Mouse (Mus musculus) frontal cortex, adult 2 months (tissue): ENCODE measurements at regions not wholly inside any gene's neighbourhood (a gene's known extent, or its start where the extent isn't known, plus 50 kb on each side); places are given as distances from the start of the nearest gene placed in this dataset.

ENCODE experiments used
- DNase-seq, 2 experiments: peaks; one replicate each; pipeline ENCODE4 v3.0.0; 2022; ENCODE audit warnings: low spot score in 1 of 2; ENCODE audit errors: extremely low spot score in 1 of 2

DNA sequence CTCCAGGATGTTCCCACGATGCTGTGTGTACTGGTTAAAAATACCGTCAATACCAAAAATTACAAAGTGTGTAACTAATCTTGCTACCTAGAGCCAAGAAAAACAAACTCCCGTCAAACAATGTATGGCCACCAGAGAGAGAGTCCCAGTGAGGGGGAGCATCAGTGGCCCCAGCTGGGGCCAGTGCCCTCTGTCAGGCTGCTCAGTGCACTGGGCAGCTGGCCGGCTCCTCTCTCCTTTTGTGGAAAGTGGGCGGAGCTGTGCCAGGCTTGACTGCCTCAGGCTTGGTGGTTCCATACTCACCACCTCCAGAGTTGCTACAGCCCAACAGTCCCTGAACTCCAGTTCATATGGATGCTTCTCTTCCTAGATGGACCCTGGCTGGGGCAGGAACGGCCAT, 53.8 kb upstream of the Sept5 start:
- DNase-seq, result no peak

DNA sequence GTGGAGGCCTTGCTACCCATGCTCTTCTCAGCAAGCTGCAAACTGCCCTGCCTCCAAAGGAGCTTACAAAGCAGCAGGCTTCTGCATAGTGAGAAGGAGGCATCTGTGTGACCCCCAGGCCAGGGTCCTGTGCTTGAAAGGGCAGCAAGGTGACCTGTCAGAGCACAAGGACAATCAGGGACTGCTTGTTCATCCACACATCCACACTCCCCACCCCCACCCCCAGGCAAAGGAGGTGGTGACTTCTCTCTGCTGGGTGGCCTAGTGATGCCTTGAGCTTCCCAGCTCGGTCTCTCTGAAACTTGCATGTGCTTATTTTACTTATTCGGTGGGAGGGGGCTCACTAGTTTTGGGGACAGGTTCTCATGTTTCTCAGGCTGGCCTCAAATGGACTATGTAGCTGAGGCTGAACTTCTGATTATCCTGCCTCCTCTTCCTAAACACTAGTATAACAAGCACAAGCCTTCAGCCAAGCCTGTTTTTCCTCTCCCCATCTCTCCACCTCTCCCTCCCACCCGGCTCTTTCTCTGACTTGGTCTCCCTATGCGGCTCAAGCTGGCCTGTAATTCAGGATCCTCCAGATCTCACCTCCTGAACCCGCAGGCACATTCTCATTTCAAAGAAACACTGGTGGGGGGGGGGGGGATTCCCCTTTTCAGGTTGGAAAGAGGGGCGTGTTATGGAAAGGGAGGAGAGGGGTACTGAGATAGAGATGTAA, 56.4 kb upstream of the Sept5 start:
- DNase-seq, result no peak

DNA sequence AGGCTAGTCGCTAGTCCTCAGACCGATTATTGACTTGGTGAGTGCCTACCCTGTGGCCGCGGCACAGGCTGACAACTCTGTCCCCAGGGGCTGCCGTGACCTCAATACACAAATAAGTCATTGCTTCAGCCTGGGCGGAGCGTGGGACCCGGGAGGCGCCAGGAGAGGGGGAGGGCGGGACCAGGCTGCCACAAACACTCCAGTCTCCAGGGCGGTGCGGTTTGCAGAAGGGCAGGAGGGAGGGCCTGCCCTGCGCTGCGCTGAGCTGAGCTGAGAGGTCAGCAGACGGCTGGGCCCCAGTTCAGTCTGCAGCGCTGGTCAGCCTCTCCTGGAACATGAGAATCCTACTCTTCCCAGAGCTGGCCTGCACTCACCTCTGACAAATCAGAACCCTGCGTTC, 57.2 kb upstream of the Sept5 start:
- peak; percentile 53 to 66 for DNase-seq

DNA sequence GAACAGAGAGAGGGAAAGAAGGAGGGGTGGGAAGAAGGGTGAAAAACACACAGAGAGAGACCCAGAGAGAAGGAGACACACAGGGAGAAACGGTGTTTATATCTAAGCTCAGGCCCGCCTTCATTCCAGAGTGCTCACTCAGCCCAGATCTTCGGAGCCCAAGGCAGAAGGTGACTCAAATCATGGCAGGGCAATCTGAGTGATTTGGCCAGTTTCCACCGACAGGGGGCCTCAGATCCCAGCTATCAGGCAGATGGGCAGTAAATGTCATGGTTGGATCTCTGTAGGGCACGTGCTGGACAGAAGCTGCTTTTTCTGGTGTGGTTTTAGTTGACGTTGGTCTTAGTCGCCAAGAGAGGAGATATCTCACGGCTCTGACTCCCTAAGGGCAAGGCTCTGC, 57.6 kb upstream of the Sept5 start:
- DNase-seq, result peak in 1 of 2 experiments; percentile 43

DNA sequence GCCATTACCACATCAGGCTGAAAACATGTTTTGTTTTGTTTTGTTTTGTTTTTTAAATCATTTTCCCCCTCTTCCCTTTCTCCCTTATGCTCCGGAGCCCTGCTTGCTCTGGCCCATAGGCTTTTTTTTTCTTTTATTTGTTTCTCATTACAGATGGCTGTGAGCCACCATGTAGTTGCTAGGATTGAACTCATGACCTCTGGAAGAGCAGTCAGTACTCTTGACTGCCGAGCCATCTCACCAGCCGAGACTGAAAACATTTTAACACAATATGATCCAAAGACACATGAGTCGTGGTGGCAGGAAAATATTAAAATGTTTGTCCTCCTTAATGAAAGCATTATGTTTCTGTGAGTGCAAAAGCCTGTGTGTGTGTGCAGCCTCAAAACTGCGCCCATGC, 65.8 kb upstream of the Sept5 start:
- DNase-seq, result no peak

DNA sequence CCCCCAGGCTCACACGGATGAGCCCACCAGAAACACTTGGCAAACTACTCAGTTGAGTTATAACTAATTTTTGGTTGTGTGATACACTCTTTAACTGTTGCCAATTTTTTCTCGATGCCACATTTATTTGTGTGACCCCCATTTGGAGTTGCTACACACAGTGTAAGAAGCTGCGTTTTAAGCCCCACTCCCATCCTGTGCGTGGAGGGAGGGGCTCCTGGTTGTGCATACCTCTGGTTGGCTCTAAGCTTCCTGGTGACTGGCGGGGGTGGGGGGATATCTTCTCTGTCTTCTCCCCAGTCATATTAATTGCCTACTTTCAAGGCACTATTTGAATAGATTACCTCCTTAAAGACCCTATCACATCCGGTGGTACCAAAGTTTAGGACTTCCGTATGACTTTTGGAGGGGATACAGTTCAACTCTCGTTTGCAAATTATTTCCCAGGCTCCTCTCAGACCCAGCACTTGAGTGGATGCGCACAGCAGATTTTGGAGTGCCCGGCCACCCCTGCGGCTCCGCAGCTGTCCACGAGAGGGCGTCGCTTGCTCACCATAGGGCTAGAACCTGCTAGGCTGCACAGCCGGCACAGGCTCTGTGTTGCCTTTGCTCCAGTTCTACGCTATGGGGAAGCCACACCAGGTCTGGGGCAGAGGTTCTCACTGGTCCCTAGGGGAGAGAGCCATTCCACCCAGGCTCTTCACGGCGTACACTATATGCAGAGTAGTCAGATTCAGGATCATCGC, 66.5 kb upstream of the Sept5 start:
- DNase-seq, result peak; percentile 45 to 92

DNA sequence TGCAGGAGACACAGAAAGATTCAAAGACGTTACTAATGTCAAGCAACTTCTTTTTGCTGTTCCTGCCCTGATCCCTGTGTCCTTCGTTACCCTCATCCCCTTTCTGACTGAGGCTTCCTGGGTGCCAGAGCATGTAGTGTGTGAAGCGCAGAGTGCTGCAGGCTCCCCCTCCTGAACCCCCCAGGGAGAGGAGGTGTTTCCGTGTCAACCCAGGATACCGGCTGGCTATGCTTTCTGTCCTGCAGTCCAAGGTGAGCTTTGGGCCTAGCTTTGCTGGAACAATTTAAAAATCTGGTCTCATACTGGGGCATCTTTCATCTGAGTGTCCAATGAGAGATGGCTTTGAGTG, 67.0 kb upstream of the Sept5 start:
- DNase-seq, result no peak

DNA sequence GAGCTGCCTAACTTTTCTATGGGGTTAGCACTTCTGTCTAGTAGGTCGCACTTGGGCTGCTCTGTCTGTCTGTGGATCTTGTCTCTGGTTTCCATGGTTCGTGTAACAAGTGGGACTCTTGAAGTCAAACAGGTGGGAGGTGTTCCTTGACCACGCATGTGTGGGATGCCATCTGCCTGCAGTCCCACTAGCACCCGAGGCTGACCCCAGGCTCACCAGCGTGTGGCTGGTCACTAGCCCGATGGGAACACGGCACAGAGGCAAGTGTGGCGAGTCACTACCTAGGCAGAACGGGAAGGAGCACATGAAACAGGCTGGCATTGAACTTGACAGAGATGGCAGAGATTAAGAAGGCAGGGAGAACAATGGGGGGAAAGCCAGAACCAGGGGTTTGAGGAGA, 72.5 kb upstream of the Cldn5 start:
- DNase-seq, result no peak

DNA sequence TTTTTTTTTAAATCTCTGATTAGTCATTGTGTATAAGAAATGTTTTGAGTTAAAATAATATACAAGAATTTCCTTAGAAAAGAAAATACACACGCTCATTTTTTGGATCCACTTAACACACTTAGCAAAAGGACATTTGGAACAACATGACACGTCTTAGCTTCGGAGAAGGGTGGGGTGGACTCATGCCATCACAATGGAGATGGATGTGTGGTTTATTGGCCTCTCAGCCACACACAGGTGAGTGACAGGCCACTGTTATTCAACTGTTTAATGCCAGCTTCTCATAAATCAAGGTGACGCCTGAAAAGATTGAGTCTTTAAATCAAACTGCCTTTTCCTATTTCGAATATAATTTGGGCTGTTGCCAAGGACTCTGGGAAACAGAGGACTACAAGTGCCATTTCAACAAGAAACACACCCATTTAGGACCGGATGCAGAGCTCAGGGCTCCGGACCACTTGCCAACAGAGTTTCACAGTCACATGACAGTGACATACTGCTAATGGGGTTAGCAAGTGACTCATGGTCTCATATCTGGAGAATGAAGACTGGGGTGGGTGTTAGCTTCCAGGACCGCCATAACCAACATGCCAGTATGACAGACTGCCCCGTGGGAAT, 71.5 kb upstream of the Cldn5 start:
- no peak for DNase-seq

DNA sequence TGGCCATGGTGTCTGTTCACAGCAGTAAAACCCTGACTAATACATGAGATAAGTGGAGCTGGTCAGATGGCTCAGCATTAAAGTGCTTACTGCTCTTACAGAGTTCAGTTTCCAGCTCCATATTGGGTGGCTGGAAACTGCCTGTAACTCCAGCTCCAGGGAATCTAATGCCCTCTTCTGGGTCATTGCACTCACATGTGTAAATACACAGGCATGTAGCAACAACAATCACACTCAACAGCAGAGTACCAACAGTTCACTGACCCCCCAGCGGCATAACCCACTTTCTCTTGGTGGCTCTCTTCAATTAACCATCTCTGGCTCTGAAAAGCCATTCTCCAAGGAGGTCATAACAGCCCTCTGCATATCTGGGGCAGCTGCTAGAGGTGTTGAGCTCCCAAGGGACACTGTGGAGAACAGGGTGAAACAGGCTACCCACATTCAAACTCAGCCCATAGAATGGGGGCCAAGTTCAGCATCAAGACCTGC, 65.0 kb upstream of the Cldn5 start:
- no peak for DNase-seq

DNA sequence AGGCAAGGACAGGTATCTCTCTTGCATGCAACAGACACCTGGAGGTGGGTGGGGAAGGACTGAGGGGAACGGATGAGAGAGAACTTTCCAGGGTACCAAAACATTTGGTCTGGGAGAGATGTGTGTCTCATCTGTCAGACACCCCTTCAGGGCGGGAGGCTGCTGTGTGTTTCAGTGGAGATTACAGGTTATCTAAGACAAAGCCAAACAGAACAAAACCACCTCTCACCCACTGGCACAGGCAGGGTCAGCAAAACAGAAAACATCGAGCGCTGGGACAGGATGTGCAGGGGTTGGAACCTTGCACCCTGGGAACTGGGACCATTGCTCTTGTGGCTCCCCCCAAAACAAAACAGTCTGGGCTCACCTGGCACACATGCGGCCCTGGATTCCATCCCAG, 63.6 kb upstream of the Cldn5 start:
- no peak for DNase-seq

DNA sequence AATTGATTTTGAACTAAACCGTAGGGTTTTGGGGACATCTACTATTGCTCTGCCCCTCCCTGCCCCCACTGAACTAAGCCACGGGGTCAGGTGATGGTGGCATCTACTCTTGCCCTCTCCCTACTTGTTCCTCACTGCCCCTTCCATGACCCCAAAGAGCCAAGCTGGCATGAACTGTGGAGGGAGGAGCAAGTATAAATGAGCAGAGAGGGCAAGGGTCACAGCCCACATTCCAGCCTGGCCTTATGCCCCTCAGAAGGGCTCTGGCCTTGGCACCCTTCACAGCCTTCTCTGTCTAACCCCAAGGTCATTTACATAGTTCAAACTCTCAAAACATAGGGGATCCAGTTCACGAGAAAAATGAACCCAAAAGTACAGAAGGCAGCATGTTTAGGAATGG, 61.3 kb upstream of the Cldn5 start:
- no peak for DNase-seq

DNA sequence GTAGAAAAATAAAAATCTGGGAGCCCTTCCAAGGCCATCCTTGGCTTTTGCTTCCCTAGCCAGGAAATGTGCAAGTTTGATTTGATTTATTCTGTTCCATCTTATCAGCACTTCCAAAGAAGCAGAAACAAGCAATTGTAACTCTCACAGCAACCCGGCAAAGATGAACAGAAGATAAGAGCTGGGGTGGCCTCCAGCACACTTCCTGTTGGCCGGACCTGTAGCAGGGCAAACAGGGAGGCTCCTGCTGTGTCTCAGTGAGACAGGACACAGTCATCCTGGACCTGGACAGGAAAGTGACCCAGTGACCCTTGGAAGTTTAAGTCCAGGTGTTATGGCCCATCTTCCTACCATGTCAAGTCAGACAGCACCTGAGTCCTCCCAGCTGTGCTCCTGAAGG, 58.6 kb upstream of the Cldn5 start:
- DNase-seq, result no peak

DNA sequence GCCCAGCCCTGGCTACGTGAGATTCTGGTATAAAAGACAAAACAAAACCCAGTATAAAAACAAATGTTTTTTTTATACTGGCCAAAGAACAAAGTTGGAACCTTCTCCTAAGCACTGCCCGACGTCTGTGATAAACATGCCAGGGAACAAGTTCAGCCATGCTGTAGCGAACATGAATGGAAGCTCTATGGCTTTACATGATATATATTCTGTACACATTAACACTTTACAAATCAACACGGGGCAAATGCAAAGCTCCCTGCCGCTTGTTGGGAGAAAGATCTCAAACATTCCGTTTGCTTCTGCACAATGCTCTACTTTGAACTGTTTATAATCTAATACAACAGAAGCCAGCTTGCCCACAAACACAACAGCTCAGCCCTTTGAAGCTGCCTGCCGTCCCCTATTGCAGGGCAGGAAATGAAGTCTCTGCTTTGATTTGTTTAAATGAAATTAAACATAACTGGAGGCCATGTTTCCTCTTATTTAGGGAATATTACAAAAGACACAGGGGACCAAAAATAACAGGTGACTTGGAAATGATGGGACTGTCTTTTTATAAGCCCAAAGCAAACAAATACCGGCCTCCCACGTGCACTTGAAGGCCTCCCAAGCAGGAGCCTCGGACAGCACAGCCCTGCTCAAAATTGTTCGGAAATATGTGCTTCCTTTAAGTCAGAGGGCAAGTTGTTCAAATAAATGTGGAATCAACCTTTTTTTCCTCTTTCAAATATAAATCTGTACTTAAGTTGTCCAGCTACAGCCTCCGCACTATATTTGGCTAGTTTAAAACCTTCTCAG, 56.0 kb upstream of the Cldn5 start:
- no peak for DNase-seq

DNA sequence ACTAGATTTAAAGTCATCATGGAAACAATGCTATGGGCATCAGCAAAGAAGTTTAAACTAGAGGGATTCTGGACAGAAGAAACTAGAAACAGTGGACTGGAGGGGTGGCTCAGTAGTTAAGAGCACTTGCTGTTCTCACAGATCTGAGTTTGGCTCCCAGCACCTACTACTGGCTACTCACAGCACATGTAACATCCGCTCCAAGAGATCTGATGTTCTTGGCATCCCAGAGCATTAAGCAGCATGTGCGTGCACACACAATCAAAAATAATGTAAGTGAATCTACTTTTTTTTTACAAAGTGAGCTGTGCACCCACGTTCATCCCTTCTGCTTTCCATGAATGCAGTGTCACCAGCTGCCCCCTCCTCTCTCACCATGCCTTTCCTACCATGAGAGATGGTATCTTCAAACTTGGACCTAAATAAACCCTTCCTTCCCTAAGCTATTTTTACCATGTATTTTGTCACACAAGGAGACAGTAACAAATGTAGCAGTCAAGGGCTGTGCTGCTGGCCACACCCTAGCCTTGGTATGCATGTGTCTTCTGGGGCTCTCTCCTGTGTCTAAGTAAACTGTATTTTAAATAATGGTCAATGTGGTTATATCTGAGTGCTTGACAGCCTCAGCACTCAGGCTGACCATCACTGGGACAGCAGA, 53.3 kb upstream of the Cldn5 start:
- no peak for DNase-seq

DNA sequence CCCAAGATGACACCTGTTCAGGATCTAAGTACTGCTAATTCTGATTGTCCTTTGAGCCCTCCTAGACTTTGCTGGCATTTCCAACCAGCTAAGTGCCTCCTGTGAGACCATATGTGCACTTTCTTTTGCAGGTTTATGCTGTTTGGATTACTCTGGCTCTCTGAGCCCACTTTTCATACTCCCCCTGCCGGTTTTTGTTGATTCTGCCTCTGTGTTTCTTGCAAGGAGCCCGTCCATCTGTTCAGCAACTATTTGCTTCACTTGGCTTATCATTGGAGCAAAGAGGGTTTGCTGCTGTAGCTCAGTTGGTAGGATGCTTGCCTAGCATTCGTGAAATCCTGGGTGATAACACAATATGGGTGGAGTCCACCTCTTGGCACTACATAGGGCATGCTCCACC, 52.8 kb upstream of the Cldn5 start:
- peak in 1 of 2 experiments; percentile 3 for DNase-seq

DNA sequence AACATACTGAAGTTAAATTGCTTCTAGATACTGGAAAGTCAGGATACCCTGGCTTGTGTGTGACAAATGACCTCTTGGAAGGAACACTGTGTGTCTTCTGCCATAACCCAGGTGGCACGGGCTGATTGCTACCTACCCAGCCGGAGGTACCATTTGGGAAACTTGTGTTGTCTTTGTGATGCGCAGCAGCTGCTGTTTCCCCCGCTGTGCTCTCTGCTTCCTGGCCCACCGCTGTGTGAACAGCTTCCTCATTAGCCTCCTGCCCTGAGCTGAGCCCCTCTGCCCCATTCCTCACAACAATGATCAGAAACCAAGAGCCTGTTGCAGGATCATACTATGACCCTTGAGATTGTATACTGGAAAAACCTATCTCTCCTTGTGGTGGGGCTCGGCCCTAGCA, 51.9 kb upstream of the Cldn5 start:
- no peak for DNase-seq
